Mouse (Mus musculus) adrenal gland (tissue): ENCODE data around the gene Mbl1.

Experiments
- intact Hi-C: fragments of 180-260 bp; cut with DNase I; formaldehyde crosslinking; loops from one replicate; pipeline ENCODE4 v1.15.1; 2025
- long read RNA-seq, 2 experiments: library from polyadenylated mRNA; unstranded; transcript quantifications; one replicate each; pipeline ENCODE4 v2.0.0; 2020; ENCODE audit warnings: borderline replicate concordance in 1 of 2; ENCODE audit not compliant: insufficient replicate concordance in 1 of 2

Mbl1 gene
- long read RNA-seq, experiment 1 = 0 reads
- long read RNA-seq, experiment 2 = 0 reads

- intact Hi-C loops = no loop called here
Measured at GRCm38 (mm10) chr14:41151220-41151898, at the start of gene Mbl1. Gene Mbl1 (plus strand): TSS chr14:41151458.

- intact Hi-C loops = no loop called here
Measured at GRCm38 (mm10) chr14:41102269-41102668, 49.0 kb upstream of the Mbl1 start.

GRCm38 (mm10) chr14:41104853-41105444, 46.3 kb upstream of the Mbl1 start, which contains the start of gene Mat1a:
Gene Mat1a (plus strand): TSS chr14:41105035.
- intact Hi-C loops = no loop called here

GRCm38 (mm10) chr14:41111031-41111668, 40.1 kb upstream of the Mbl1 start:
- intact Hi-C loops = no loop called here

DNA sequence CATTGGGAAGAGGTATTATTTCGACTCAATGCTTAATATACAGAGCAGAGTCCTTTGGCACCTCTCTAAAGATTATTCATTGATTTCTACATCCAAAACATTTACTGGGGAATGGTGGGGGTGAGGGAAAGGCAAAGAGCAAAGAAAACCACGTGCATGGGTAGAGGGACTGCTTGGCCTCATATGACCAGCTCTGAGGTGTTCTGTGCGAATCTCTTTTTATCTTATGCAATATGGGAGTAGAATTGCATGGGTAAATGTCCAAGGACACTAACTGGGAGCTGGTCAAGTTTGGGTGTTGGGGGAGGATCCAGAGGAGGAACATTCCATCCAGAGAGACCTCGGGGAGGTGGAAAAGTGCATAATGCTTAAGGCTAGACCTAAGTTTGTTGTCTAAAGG, 38.3 kb upstream of the Mbl1 start:
- intact Hi-C loops = no loop called here

DNA sequence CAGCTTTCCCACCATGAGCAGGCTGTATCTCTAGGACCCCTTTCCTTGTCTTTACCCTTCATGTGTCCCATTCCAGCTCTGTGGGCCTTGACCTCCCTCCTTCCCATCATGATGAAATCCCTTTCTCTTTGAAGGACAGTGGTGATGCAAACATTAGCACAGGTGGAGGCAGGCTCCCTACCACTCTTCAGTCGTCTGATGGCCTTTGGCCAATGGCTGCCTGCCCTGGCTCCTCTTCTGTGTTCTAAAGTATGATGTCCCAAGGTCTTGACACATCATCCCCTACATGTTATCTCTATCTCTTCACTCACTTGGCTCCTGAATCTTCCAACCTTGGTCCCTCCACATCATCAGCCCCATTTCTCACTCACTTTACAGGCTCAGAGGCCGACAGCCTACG, 35.0 kb upstream of the Mbl1 start:
- intact Hi-C loops = no loop called here

GRCm38 (mm10) chr14:41124683-41125082, 26.6 kb upstream of the Mbl1 start:
- intact Hi-C loops = loop anchor here (5.0 kb wide), 1 partner anchor 38 kb away; no protein-coding TSS in a partner anchor

- intact Hi-C loops = loop anchor here (5.0 kb wide), 1 partner anchor 34 kb away; no protein-coding TSS in a partner anchor
Measured at GRCm38 (mm10) chr14:41127997-41128396, 23.3 kb upstream of the Mbl1 start.

- intact Hi-C loops = no loop called here
Measured at GRCm38 (mm10) chr14:41131540-41131939, 19.7 kb upstream of the Mbl1 start, which contains the start of gene Sftpa1. Gene Sftpa1 (plus strand): TSS chr14:41131782.

DNA sequence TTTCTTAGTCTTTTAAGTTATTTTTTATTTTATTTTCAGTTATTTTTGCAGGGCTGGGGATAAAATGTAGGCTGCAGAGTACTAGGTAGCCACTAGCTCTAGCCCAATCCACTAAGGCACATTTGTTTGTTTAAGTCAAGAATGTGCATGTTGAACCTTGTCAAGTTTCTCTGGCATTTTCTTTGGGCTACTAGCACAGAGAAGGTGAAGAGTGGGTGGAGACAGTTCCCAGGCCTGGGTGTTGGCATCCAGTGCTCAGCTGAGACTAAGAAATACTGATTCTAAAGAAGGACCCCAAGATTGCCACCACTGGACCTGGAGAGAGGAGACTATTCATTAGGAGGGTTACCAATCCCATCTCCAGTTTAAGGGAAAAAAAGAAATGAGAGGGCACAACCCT, 14.3 kb upstream of the Mbl1 start:
- intact Hi-C loops = no loop called here

DNA sequence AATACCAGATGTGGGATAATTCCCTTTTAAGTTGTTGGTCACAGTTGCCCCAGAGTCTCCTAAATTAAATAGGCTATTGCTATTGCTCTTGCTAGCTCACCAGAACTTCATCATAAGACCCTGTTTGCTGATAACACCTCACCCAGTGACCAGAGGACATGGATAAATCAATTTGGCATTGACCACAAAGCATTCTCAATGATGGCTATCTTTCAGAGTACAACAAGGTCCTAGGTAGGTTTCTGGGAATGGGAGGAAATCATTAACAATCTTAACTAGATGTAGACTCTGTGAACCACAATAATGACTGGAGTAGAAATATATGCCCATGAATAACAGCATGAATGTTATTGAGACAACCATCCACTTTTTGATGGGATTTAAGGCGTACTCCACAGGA, 10.6 kb upstream of the Mbl1 start:
- intact Hi-C loops = no loop called here

DNA sequence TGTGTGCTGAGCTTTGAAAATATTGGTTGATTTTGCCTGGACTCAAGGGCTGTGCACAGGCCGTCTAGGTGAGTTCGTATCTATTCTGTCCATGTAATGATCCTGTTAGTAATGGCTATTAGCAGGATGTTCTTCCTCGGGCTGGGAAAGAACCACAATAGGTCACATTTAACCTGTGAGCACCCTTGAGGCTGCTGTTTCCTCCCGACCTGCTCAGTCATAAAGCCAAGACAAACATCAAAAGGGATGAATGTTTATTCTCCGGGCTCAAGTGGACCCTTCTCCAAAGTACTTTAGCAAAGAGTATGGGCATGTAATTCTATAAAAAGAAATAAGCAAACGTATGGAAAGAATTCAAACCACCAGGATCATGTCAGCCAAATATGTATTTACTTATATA, 5.2 kb upstream of the Mbl1 start:
- intact Hi-C loops = no loop called here

GRCm38 (mm10) chr14:41146922-41147321, 4.3 kb upstream of the Mbl1 start:
- intact Hi-C loops = no loop called here

- intact Hi-C loops = no loop called here
Measured at GRCm38 (mm10) chr14:41147356-41147755, 3.9 kb upstream of the Mbl1 start.

GRCm38 (mm10) chr14:41160076-41160475, 8.8 kb downstream of the Mbl1 start:
- intact Hi-C loops = loop anchor here (5.0 kb wide), 1 partner anchor 33 kb away; no protein-coding TSS in a partner anchor

DNA sequence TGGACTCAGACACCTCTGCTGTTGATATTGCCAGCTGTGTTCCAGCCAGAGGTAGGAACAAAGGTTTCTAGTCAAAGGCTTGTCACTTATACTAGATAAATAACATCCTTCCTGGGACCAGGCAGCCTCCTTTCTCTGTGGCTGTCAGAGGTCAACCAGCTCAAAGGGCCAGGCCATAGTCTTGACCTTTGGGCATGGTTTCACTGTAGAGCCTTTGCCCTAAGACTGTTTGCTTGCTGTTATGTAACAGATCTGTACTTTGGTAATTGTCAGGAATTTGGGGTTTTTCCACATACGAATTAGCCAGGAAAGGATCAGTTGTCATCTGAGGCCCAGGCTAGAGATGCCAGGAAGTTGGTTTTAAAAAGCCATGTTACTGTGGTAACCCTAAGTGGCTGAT, 9.5 kb downstream of the Mbl1 start:
- intact Hi-C loops = loop anchor here (5.0 kb wide), 1 partner anchor 33 kb away; no protein-coding TSS in a partner anchor

- intact Hi-C loops = loop anchor here (1.0 to 5.0 kb wide), 2 partner anchors 35 to 68 kb away; no protein-coding TSS in a partner anchor
Measured at GRCm38 (mm10) chr14:41162663-41163062, 11.4 kb downstream of the Mbl1 start.

DNA sequence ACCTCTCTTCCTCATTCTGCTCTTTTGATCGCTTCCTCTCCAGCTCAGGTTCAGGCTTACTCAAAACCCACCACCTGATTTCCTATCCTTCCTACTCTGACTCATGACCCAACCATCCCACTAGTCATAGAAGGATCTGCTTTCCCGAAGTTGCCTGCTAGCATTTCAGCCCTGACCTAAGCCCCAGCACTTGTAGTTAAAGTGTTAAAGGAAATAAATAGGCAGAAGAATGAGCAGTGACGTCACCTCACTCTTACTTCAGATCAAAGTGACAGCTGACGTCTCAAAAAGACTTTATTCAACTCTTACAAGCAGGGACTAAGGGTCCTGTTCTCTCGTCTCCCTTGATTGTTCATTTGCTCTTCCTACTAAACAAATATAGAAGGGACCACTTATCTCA, 16.0 kb downstream of the Mbl1 start:
- intact Hi-C loops = no loop called here

DNA sequence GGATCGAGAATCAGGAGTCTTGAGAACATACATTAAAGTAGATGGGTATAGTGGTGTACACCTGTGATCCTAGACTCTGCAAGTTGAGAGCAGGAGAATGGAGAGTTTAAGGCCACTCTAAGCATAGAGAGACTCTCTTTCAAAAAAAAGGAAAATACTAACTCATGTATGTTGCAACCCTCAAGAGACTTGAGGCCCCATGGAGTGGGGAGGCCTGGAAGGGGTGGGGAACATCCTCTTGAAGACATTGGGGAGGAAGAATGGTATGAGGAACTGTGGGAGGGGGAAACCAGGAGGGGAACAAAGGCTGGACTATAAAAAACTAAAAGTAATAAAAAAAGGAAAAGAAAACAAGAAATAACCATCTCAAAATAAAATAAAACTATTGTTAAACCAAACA, 17.3 kb downstream of the Mbl1 start:
- intact Hi-C loops = no loop called here

GRCm38 (mm10) chr14:41170514-41170913, 19.3 kb downstream of the Mbl1 start:
- intact Hi-C loops = no loop called here

DNA sequence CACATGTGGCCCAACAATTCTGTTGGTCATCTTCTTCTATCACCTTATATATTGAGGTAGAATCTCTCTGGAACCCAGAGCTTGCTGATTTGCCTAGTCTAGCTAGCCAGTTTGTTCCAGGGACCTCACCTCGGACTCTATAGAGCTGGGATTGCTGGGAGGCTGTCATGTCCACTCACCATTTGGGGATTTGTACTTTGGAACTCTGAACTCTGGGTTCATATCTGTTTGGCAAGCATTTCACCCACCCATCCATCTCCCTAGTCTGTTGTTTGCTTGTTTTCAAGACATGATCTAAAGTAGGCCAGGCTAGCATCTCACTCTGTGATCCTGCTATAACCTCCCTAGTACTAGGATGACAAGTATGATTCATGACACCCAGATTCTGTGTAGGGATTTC, 23.5 kb downstream of the Mbl1 start:
- intact Hi-C loops = no loop called here
